Mouse (Mus musculus) CD4-positive, CD25-positive, alpha-beta regulatory T cell, adult 2 months (primary cell): Measurements from ENCODE around the gene Lurap1.

Source experiments
- DNase-seq: peaks from one replicate; pipeline ENCODE4 v3.0.0-alpha.2; 2012; ENCODE audit warnings: low read depth, low spot score

Lurap1 gene

GRCm38 (mm10) chr4:116151238-116151637 is at the start of gene Lurap1:
Gene Lurap1 (minus strand): TSS chr4:116151338.
- DNase-seq, result no peak

GRCm38 (mm10) chr4:116198422-116198821 is 47.3 kb upstream of the Lurap1 start:
- peak; percentile 17 for DNase-seq

GRCm38 (mm10) chr4:116193583-116194383 is 42.6 kb upstream of the Lurap1 start:
- DNase-seq, result no peak

- no peak for DNase-seq
Measured at GRCm38 (mm10) chr4:116192286-116192835, 41.2 kb upstream of the Lurap1 start.

- no peak for DNase-seq
Measured at GRCm38 (mm10) chr4:116185083-116185482, 33.9 kb upstream of the Lurap1 start.

- no peak for DNase-seq
Measured at GRCm38 (mm10) chr4:116182745-116183144, 31.6 kb upstream of the Lurap1 start.

- no peak for DNase-seq
Measured at GRCm38 (mm10) chr4:116182079-116182478, 30.9 kb upstream of the Lurap1 start.

- DNase-seq, result no peak
Measured at GRCm38 (mm10) chr4:116177140-116177539, 26.0 kb upstream of the Lurap1 start.

- DNase-seq, result no peak
Measured at GRCm38 (mm10) chr4:116176543-116176988, 25.4 kb upstream of the Lurap1 start.

GRCm38 (mm10) chr4:116175711-116176542 is 24.8 kb upstream of the Lurap1 start:
- DNase-seq, result no peak

GRCm38 (mm10) chr4:116175136-116175535 is 24.0 kb upstream of the Lurap1 start:
- DNase-seq, result no peak

- no peak for DNase-seq
Measured at GRCm38 (mm10) chr4:116174466-116175116, 23.5 kb upstream of the Lurap1 start.

- no peak for DNase-seq
Measured at GRCm38 (mm10) chr4:116173752-116174151, 22.6 kb upstream of the Lurap1 start.

- no peak for DNase-seq
Measured at GRCm38 (mm10) chr4:116173072-116173471, 21.9 kb upstream of the Lurap1 start, which contains the start of the genes 1700042G07Rik and Gm49337. Gene 1700042G07Rik (plus strand): TSS chr4:116173372. Gene Gm49337 (plus strand): TSS chr4:116173384.

- no peak for DNase-seq
Measured at GRCm38 (mm10) chr4:116169353-116169672, 18.2 kb upstream of the Lurap1 start.

GRCm38 (mm10) chr4:116168617-116169352 is 17.6 kb upstream of the Lurap1 start:
- peak; percentile 75 for DNase-seq

- DNase-seq, result no peak
Measured at GRCm38 (mm10) chr4:116167404-116167803, 16.3 kb upstream of the Lurap1 start, which contains the start of gene Tspan1. Gene Tspan1 (minus strand): TSS chr4:116167601.

- DNase-seq, result no peak
Measured at GRCm38 (mm10) chr4:116165708-116166407, 14.7 kb upstream of the Lurap1 start.

GRCm38 (mm10) chr4:116164759-116165554 is 13.8 kb upstream of the Lurap1 start:
- DNase-seq, result no peak
